In genomic region chr3:114053501-114053900, GRCm38 (mm10) we compare ENCODE assay signal across 17 mouse cellular contexts. TPM values are rescaled to one million over a fixed set of nuclear protein-coding genes. Genes with fewer than 3 reads are reported as not detected.
"Had no signal": no experiment of that assay in that cellular context is flagged by ENCODE, and none has a peak within 500 bp of the region (broad histone marks: within the 10 kb centered on the region; RNA-seq: fewer than 3 reads in every experiment).

No protein-coding gene starts in this region.

- H3K9me3 ChIP-seq: midbrain, embryonic 10.5 days; midbrain, embryonic 12.5 days; neural tube, embryonic 13.5 days; neural tube, embryonic 15.5 days; stomach, embryonic 15.5 days had no signal

- H3K4me1 ChIP-seq: midbrain, embryonic 10.5 days; midbrain, embryonic 12.5 days; neural tube, embryonic 13.5 days; neural tube, embryonic 15.5 days; stomach, embryonic 15.5 days had no signal

- H3K4me2 ChIP-seq: lung, embryonic 14.5 days; midbrain, embryonic 12.5 days; neural tube, embryonic 13.5 days; neural tube, embryonic 15.5 days; stomach, embryonic 15.5 days had no signal

- ATAC-seq: liver, postnatal 0 days; midbrain, embryonic 16.5 days had no signal

- H3K36me3 ChIP-seq: midbrain, embryonic 10.5 days; midbrain, embryonic 12.5 days; neural tube, embryonic 13.5 days; neural tube, embryonic 15.5 days; stomach, embryonic 15.5 days had no signal

- DNase-seq: liver, postnatal 0 days; lung, embryonic 14.5 days; lung, postnatal 10 days; lung, postnatal 4 days; midbrain, embryonic 14.5 days; right cerebral cortex, postnatal 14 days; thymus, adult 2 months; thymus, postnatal 25 days; thymus, postnatal 4 days had no signal

- H3K4me3 ChIP-seq: midbrain, embryonic 10.5 days; midbrain, embryonic 12.5 days; myocyte; neural tube, embryonic 13.5 days; neural tube, embryonic 15.5 days; stomach, embryonic 15.5 days had no signal

- H3K27ac ChIP-seq: midbrain, embryonic 10.5 days; midbrain, embryonic 12.5 days; neural tube, embryonic 13.5 days; neural tube, embryonic 15.5 days; stomach, embryonic 15.5 days; stomach, postnatal 0 days had no signal

- H3K27me3 ChIP-seq: midbrain, embryonic 12.5 days; neural tube, embryonic 13.5 days; neural tube, embryonic 15.5 days; stomach, embryonic 15.5 days had no signal

- H3K9ac ChIP-seq: liver, postnatal 0 days; lung, embryonic 14.5 days; midbrain, embryonic 12.5 days; neural tube, embryonic 13.5 days; neural tube, embryonic 15.5 days; stomach, embryonic 15.5 days had no signal

RNA-seq across cellular contexts. Expression of gene Col11a1, which starts 23.2 kb away (rescaled TPM):
- polyA plus RNA-seq: thymus, adult 2 months had no signal
